Mouse (Mus musculus) frontal cortex, postnatal 36 days (tissue): ENCODE results near the gene Trcg1.

ENCODE experiments used
- DNase-seq, 2 experiments: peaks; one replicate each; pipeline ENCODE4 v3.0.0; 2022; ENCODE audit warnings: low spot score in 2 of 2

The Trcg1 gene

DNA sequence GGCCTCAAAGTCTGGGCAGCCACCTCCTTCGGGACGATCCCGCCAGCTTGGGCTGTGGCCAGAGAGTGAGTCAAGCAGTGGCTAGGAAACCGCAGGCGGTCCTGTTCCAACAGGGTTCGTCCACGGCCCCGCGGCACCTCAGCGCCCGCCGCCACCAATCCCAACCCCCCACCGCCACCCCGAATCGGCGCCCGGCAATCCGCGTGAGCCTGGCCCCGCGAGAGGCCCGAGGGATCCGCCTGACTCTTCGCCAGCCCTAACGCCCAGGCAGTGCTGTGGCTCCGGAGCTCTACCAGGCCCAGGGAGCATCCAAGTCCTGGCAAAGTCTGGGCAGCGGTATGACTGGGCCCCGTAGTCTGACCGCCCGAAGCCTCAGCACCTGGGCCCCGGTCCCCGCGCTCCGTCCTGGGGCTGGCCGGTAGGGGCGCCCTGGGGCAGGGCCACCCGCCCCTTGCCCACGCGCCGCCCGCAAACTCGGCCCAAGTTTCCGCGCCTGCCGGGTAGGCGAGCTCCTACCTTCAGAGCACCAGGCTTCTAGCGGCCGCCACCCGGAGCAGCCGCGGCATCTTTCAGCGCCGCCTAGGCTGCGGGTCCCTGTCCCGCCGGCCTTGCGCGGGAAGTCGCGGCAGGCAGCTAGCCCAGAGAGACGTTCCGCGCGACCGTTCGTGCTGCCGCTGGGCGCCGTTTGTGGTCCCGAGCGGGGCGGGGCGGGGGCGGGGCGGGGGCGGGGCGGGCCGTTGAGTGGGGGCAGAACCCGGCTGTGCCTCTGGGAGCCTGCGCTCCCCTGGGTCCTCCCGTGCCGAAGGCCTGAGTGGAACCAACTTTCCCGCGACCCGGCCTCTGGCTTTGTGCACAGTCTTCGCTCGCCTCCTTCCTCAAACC lies 25.8 kb downstream of the Trcg1 start, which contains the start of gene 1700017B05Rik:
1700017B05Rik (minus strand) TSS at position 700 of the 882 bp plus-strand sequence.
- peak; percentile 57 to 60 for DNase-seq

DNA sequence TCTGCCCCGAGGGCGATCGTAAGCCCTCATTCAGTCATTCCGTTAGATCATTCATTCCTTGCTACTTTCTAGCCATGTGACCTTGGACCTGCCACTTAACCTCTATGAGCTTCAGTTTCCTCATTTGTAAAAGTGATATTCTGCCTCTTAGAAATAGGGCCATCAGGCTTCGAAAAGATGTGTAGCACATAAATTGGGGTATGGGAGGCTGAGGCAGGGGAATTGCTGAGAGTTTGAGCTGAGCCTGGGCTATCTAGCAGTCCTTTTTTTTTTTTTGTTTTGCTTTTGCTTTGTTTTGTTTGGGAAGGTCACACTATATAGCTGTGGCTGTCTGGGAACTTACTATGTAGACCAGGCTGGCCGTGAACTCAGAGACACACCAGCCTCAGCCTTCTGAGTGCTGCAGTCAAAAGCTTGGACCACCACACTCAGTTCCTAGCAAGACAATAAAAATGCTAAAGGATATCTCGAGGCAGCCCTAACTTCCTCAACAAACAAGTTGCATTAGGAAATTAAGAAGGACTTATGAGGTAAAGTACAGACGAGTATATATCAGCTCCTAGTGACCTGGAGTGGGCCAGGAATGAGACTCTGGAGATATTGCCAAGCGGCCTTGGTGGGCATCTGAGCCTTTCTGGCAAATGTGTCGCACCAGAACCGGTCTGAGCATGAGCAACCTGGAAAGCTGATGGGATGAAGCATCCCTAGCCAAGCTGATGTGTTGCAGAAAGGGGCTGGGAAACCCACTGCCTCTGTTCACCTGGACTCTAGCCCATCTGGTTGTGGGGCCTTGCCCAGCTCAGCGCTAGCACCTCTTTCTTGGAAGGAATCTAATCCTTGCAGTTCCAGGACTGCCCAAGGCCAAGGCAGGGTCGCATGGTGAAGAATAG lies 26.7 kb downstream of the Trcg1 start:
- DNase-seq = no peak

DNA sequence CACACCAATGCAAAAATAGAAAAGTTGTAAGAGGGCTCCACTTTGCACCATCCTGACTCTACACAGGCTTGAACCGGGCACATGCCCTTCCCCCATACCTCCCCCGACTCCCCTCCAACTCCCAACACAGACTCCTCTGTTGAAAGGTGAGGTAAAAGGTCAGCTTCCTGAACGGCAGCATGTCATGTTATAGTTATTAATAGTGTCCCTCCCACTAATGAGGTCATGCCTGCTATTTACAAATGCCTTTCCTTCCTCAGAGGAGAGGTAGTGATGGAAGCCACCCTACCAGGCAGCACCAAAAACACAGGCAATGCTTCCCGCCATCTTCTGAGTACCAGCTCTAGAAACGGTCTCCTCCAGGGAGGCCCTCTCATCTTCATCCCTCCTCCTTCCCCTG lies 28.8 kb downstream of the Trcg1 start:
- no peak for DNase-seq

DNA sequence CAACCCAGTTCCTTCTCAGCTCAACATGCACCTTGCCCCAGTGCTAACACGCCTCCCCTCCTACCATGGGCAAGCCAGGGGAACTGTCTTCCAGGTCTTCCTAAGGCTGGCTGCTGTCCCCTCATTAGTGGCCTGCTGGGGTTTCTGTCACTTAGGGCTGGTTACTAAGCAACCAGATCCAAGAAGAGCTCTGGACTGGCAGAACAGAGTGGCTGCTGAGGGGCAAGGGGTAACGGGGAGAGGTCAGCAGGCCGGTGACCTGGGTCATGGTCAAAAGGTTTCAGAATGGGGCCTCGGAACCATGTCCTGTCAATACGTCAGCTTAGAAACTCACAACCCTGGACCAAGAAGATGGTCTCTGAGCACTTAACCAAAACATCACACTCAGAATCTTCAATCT lies 31.1 kb downstream of the Trcg1 start:
- DNase-seq = no peak

DNA sequence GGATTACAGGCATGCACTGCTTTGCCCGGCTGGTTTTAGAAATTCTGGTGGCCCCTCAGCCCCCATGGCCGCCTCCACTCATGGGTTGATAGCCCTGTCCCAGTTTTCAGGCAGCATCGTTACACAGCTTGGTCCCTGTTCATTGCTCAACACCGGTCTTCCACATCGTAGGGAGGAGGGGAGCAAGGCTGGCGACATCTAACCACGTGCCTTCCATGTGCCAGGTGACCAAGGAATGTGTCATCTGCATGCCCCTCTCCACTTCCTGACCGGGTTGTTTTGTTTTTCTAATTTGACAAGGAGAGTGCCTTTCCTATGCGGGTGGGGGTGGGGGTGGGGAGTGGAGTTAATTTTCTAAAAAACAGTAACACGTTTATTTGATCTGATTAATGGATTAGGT lies 31.7 kb downstream of the Trcg1 start:
- DNase-seq = no peak

DNA sequence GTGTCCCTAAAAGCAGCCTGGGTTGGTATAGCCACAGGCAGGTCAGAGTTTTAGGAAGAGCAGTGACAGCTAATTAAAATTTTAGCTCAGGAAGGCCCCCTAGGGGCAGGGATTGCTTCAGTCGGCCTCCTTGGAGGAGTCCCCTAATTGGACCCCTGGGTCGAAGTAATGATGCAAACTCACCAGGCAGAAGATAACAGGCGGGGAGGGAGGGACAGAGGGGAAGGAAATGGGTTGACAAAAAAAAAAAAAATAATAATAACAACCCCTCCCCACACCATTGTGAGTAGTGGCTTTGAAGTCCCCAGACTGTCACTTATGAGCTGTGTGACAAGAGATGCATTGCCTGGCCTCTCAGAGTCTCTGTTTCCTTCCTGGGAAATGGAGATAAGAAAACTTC lies 32.2 kb downstream of the Trcg1 start:
- DNase-seq = no peak

DNA sequence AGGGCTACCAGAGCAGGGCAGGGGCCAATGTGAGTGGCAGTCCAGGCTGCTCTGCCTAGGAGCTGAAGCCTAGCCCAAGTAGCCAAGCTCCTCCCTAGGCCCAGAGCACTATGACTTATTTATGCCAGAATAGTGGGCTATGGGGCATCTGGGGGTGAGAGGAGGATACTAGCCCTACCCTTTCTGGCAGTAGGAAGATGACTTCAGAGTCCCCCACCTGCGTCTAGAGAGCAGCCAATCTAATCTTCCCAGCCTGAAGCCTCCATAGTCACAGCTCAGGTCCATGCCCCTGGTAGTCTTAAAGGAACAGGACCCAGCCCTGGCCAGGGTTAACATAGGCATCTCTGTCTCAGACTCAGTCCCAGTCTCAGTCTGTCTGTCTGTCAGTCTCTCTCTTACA lies 33.0 kb downstream of the Trcg1 start:
- no peak for DNase-seq

DNA sequence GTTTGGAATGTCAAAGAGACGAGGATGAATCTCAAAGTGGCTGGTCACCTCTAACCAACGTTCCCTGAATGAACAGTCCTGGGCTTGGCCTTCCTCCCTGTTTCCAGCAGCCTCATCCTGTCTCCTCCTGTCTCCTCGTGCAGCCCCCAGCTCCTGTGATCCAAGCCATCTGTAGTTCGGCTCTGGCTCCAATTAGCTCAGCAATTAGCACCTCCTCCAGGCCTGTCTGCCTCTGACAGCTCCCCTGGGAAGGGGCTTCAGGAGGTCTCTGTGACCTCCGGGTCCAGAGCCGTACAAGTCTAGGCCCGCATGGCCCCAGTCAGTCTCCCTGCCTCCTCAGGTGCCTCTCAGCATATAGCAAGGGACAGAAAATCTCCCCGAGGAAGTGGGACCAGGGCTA lies 34.0 kb downstream of the Trcg1 start:
- DNase-seq = no peak

DNA sequence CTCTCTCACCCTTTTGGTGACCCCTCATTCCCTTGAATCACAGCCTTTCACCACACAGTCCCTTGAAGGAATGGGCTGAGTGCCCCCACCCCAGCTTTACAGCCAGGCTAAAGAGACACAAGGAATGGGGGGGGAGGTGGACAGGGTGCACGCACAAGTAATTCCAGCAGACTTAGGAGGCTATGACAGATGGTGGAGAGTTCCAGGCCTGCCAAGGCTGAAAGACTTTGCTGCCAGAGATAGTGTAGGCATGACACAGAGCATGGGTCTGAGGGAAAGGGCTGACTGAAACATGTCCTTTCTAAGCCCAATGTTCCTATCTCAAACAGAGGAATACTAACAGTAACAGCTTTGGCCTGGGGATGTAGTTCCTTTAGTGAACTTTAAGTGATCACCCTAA lies 34.7 kb downstream of the Trcg1 start:
- DNase-seq = no peak

DNA sequence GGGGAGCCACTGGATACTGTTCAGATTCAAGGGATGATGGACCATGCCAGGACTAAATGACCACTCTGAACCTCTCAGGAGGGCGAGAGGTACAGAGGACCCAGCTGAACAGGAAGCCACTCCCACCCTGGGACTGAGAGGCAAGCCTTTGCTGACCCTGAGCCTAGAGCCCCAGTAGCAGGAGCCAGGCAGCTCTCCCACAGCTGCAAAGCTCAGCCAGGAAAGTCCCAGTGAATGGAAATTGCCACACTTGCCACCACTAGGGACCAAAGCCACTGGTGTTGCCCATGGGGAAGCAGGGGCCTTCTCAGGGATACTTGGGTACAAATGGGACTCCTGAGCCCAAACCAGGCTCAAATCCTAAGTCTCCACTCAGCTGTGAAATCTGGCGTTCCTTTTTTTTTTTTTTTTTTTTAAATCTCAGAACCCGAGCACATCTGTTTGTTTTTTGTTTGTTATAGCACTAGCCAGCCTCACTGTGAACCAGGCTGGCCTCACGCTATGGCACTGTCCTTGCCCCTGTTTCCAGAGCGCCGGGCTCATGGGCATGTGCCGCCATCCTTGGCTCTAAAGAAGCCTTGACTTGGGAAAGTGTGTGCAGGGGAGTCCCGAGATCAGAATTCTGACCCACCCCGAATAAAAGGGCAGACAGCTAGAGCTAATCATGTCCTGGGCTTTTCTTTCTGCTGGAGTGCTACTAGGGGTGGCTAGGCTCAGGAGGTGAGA lies 35.6 kb downstream of the Trcg1 start:
- no peak for DNase-seq

DNA sequence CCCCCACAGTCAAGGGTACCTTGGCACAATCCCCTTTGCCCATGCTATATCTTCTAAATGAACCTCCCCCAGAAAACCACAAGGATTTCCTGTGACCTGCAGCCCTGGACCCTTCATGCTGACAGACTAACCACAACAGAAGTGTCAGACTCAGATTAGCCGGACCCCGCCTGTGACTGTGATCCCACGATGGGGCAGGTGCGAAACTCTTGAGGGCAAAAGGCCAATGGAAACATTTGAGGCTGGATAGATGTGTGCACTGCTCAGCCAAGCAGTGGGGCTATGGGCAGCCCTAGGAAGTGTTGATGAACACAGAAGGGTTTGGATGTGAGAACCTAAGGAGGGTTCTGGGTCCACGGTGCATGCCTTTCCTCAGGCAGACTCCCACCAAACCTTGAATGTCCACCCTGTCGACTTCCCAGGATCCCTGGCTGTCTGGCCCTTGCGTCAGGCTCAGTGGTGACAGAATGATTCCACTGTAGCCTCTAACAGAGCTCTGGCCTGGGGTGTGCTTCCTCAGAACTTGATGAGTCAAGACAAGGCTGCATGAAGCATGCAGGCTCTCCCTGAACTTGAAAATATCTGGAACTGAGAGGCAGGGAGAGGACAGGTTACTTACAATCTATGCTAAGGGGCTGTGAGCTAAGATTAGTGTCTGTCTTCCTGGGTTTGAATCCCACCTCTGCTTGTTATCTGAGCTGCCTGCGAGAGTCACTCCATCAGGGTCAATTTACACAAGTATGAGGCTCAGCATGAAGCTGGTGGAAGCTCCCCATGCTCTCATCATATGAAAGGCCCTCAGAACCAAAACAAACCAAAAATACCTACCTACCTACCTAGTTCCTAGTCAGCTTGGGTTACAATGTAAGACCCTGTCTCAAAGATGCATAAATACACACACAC lies 36.8 kb downstream of the Trcg1 start:
- DNase-seq = no peak

DNA sequence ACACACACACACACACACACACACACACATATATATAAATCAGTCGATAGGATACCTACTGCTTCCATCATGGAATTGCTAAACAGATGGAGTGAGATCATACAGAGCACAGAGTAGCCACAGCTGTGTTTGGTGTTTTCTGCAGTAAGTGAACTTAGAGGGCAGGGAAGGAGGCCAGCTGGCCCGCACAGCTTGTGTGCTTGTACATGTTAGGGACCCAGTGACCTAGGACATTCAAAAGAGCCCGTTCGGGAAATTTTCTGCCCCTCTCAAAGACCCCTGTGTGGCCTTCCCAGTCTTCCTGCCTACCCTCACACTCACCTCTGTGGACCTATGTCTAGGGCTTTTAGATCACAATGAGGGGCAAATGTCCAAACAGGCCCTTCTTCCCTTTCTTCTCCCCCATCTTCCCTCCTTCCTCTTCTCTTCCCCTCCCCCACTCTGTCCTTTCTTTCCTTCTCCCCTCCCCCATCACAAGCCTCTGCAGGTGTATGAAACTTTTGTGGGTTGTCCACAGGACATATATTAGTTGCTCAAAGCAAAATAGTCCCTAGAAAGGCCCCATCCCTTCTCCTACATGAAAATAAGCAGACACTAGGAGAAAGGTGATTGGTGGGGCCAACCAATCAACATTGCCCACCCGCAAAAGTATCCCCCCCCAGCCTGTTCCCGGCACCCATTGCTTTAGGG lies 37.6 kb downstream of the Trcg1 start:
- no peak for DNase-seq

DNA sequence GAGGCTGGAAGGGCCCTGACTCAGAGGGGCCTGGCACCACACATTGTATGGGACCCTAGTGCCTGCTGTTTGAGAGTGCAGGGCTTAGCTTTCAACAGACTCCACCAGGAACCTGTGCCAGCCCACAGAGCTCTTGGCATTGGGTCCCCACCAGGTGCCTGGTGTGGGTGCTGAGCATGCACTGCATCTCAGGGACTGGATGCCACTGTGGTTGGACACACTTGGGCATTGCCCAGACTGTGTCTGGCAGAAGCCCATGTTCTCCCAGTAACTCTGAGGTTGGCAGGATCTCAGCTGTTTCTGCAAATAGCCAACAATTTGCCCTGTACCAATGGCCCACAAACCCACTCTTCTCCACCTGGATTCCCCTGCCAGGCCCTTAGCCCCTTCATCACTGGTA lies 40.0 kb downstream of the Trcg1 start:
- no peak for DNase-seq

DNA sequence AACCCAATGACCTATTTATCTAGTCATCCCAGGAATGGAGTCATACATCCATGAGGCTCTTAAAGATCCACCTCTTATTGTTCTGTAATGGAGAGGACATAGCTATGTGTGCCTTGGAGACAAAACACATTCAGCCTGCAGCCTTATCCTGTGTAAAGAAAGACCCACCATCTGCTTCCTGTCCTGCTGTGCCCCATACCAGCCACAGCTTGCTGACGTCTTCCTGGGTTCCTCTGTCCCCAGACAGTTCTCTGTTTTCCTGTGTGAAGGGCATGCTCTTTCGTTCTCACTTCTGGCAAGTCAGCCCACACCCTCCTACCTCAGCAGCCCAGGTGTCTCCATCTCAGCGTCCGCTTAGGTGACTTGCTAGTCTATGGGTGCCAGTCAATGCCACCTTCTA lies 41.9 kb downstream of the Trcg1 start:
- DNase-seq = no peak

DNA sequence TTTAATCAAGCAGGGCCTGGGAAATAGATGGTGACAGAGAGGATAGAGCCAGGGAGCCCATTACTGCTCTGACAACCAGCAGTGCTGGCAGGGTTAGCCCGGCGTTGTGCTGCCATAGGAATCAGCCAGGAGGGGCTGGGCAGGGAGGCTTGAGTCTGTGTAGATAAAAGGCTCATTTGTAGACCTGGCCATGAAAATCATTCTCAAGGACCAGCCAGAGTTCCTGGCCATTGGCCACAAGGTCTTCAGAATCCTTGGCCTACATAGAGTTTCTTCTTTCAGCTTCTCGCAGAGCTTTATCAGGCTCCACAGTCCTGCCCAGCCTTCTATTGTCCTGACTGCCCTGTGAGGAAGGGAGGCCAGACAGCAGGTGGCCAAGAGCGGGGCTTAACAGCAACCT lies 43.1 kb downstream of the Trcg1 start:
- DNase-seq = no peak

DNA sequence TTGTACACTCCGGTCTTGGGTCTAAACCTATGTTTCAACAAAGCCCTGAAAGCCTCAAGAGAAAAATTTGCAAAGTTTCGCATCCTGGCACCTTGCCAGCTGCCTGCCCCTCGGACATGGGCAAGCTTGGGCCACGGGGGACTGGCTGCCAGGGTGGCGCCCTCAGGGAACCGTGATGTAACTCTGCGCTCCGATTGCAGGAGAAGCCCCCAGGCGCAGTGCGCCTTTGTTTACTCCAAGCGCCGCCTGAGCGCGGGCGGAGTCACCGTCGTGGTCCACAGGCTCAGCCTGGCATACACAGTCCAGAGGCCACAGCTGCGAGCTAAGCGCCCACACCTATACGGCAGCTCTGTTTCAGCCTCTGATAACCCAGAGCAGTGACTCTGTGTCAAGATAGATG lies 45.2 kb downstream of the Trcg1 start:
- no peak for DNase-seq

DNA sequence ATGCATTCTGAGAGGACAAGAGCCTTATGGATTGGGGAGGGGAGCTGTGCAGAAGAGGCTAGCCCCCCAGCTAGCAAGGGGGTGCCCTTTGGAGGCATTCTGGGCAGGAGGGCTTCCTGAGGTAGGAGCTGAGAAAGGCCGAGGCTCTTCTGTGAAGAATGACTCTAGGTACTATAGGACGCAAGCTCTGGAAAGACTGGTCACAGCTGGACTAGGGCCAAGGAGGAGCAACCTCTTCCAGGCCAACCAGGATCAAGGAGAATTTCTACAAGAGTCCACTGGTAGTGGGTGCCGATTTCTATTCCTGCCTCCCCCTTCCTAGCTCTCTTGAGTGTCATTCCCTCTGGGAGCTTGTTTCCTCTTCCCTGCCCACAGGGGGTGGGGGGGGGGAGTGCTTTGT lies 46.3 kb downstream of the Trcg1 start:
- no peak for DNase-seq

DNA sequence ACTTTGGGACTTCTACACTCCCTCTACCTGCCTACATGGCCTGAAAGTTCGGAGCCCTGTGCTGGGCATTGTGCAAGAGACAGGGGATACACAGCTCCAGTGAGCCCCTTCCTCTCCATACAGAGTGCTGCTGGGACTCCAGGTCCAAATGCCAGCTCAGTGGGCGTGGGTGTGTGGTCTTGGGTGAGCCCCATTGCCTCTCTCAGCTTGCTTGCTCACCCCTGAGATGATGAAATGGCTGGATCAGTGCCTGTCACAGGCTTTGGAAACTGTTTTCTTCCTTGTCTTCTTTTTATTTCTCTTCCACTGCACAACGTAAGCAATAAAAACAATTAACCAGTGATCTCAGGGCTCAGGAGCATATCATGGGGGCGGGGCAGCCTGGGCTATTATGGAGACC lies 47.0 kb downstream of the Trcg1 start:
- DNase-seq = no peak

DNA sequence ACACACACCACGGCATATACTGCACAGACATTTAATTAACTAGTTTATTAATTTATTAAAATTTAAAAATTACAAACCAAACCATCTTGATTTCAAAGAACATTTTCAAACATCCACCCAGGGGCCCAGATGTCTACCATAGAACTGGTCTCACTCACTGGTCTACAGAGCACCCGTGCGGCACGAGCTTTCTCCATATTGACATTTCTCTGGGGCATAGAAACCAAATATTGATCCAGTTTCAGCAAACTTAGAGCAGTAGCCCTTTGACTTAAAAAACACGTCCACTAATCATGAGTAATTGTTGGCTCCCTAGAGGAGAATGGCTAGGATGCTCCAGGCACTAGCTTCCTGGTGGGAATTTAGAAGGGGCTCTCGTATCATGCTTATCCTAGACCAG lies 50.8 kb downstream of the Trcg1 start:
- DNase-seq = no peak

DNA sequence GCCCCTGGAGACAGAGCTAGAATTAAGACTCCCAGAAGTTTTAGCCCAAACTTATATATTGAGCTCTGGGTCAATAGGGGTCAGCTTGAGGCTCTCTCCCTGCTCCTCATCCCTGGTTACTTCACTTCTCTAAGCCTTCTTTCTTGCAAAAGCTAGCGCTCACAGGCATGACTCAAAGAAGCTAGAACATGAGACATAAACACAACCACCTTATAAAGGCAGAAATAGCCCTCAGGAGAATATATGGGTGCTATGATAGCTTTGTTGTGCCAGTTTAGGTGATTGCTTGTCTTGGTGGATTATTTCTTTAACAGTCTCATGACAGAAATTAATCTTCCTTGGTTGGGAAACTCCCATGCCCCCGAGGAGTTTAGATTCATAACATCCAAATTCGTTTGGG lies 58.5 kb downstream of the Trcg1 start:
- no peak for DNase-seq

DNA sequence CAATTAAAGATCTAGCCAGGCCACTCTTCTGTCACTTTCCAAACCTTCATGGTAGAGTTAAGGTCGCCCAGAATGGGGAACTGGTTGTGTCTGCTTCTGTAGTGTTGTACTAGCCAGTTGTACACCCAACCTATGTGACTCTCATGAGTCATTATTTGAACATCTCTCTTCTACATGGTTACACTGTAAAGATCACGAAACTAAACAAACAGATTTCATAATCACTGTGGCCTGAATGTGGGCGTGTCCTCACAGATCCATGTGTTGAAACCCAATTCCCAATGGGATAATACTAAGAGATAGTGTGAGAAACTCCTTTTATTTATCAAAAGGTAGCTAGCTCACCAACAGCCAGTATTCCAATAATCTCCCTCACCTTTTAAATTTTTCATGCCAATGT lies 59.3 kb downstream of the Trcg1 start:
- DNase-seq = no peak
